ENCODE assay signal across 8 mouse cellular contexts in genomic region chr19:4440222-4440621, GRCm38 (mm10). TPM values are rescaled to one million over a fixed set of nuclear protein-coding genes. Genes with fewer than 3 reads are reported as not detected.
DNase-seq lines count a peak whose midpoint lies in the region; ATAC-seq and TF ChIP-seq lines count a peak whose summit lies in the region.

No protein-coding gene starts in this region.

- no peaks in the 10 kb centered on the region for H3K9me3 ChIP-seq in liver, embryonic 13.5 days (replicated peaks)

- peak overlapping the region; percentile 67 for H3K4me3 ChIP-seq in bone marrow macrophage, adult 2 months (ENCODE audit: insufficient read depth, low read length)
- H3K4me3 ChIP-seq in liver, embryonic 13.5 days (replicated peaks), result peak overlapping the region; percentile 59; the same call in 1 of the 2 replicates

- peaks cover 3% of the 10 kb centered on the region; the same call in 1 of the 2 replicates for H3K36me3 ChIP-seq in liver, embryonic 13.5 days

- TF ChIP-seq CTCF in bone marrow macrophage, adult 2 months (IDR thresholded peaks at IDR 0.05; ENCODE audit: low read depth, low read length), result no peak

- peaks cover 27% of the 10 kb centered on the region for H3K4me1 ChIP-seq in bone marrow macrophage, adult 2 months (ENCODE audit: control insufficient read depth, insufficient read depth, low read length)
- peaks cover 38% of the 10 kb centered on the region for H3K4me1 ChIP-seq in liver, embryonic 13.5 days (replicated peaks)

- TF ChIP-seq POLR2A in bone marrow macrophage, adult 2 months (IDR thresholded peaks at IDR 0.05; ENCODE audit: borderline replicate concordance, low read depth, low read length), result no peak

- ATAC-seq in liver, embryonic 13.5 days (ENCODE audit: low read depth), result no peak

- peaks cover 47% of the 10 kb centered on the region for H3K27me3 ChIP-seq in liver, embryonic 13.5 days

- peak; percentile 22 for DNase-seq in gastrocnemius, postnatal 10 days
- DNase-seq in gastrocnemius, adult 8-10 months (ENCODE audit: low spot score in 2 of 2), result no peak
- peak; percentile 36 for DNase-seq in induced T-regulatory cell, adult 2 months (ENCODE audit: low read depth)
- DNase-seq in liver, embryonic 13.5 days, result no peak
- DNase-seq in testis, postnatal 10 days (ENCODE audit: low spot score), result peak; percentile 76
- DNase-seq in spleen, postnatal 36 days (ENCODE audit: low spot score in 2 of 2), result no peak
- DNase-seq in left cerebral cortex, postnatal 4 days, result no peak

- intact Hi-C loops in left cerebral cortex, postnatal 4 days (cut with DNase I), result loop anchor here (10.0 kb wide), 2 partner anchors 105 to 185 kb away; no protein-coding TSS in a partner anchor

- H3K9ac ChIP-seq in liver, embryonic 13.5 days, result no peak overlapping the region

- peak overlapping the region; percentile 55 for H3K4me2 ChIP-seq in liver, embryonic 13.5 days

- 11% methylated on average over 8 of the region's 8 CpGs for WGBS in liver, embryonic 13.5 days (ENCODE audit: insufficient replicate concordance)

- no peak overlapping the region for H3K27ac ChIP-seq in bone marrow macrophage, adult 2 months (ENCODE audit: insufficient read depth, low read depth, low read length)
- H3K27ac ChIP-seq in liver, embryonic 13.5 days, result peak overlapping the region; percentile 27; the same call in 1 of the 2 replicates

RNA-seq across cellular contexts. Expression of gene Rhod, which starts 1.0 kb away (rescaled TPM):
- 1 to 10 TPM; 1.4 to 3.5 TPM for total RNA-seq in gastrocnemius, postnatal 10 days (2021)
- under 1 TPM; 0.39 to 0.64 (median 0.55) TPM for total RNA-seq in gastrocnemius, adult 8-10 months (2022)
- polyA plus RNA-seq in bone marrow macrophage, adult 2 months (2012; ENCODE audit: insufficient read depth, insufficient read length, missing spikeins), result 1.1 and 1.4 TPM in 2 replicates
- 6.5 and 6.7 TPM in 2 replicates for polyA plus RNA-seq in liver, embryonic 13.5 days (2015; fragmentation: Nextera tagmentation; extraction: Ambion mirVana)
- total RNA-seq in left cerebral cortex, postnatal 4 days (2021), result 1 to 10 TPM; 1.1 to 2.0 TPM

RNA-seq across cellular contexts. Expression of gene Syt12, which starts 37.0 kb away (rescaled TPM):
- total RNA-seq in gastrocnemius, postnatal 10 days (2021), result 1 to 10 TPM; 1.2 to 1.7 TPM
- total RNA-seq in gastrocnemius, adult 8-10 months (2022), result 1 to 10 TPM; 1.8 to 4.7 (median 2.2) TPM
- not detected in 2 replicates for polyA plus RNA-seq in bone marrow macrophage, adult 2 months (2012; ENCODE audit: insufficient read depth, insufficient read length, missing spikeins)
- polyA plus RNA-seq in liver, embryonic 13.5 days (2015; fragmentation: Nextera tagmentation; extraction: Ambion mirVana), result 0.17 and 0.22 TPM in 2 replicates
- 1 to 10 TPM; 4.4 to 5.3 TPM for total RNA-seq in left cerebral cortex, postnatal 4 days (2021)

RNA-seq across cellular contexts. Expression of gene Kdm2a, which starts 42.1 kb away (rescaled TPM):
- total RNA-seq in gastrocnemius, postnatal 10 days (2021), result 10 to 100 TPM; 37.8 to 51.9 TPM
- total RNA-seq in gastrocnemius, adult 8-10 months (2022), result 10 to 100 TPM; 30.2 to 37.7 (median 37.2) TPM
- 81.5 and 84.4 TPM in 2 replicates for polyA plus RNA-seq in bone marrow macrophage, adult 2 months (2012; ENCODE audit: insufficient read depth, insufficient read length, missing spikeins)
- polyA plus RNA-seq in liver, embryonic 13.5 days (2015; fragmentation: Nextera tagmentation; extraction: Ambion mirVana), result 10.9 and 15.4 TPM in 2 replicates
- total RNA-seq in left cerebral cortex, postnatal 4 days (2021), result 10 to 100 TPM; 71.2 to 80.9 TPM

RNA-seq across cellular contexts. Expression of gene 2010003K11Rik, which starts 58.2 kb away (rescaled TPM):
- total RNA-seq in gastrocnemius, postnatal 10 days (2021), result not detected
- under 1 TPM in 3 of 4 experiments, not detected in 1; 0.22 to 0.25 (median 0.24) TPM for total RNA-seq in gastrocnemius, adult 8-10 months (2022)
- polyA plus RNA-seq in bone marrow macrophage, adult 2 months (2012; ENCODE audit: insufficient read depth, insufficient read length, missing spikeins), result not detected in 2 replicates
- not detected in 2 replicates for polyA plus RNA-seq in liver, embryonic 13.5 days (2015; fragmentation: Nextera tagmentation; extraction: Ambion mirVana)
- total RNA-seq in left cerebral cortex, postnatal 4 days (2021), result not detected

Comparison
In these comparisons a context has a peak if more than half of its experiments do, and no peak if none do; other contexts are left out.
1. DNase-seq: peak in gastrocnemius, postnatal 10 days (single experiment), induced T-regulatory cell, adult 2 months (single experiment) and testis, postnatal 10 days (single experiment); none in gastrocnemius, adult 8-10 months (0 of 2), liver, embryonic 13.5 days (single experiment), spleen, postnatal 36 days (0 of 2) and left cerebral cortex, postnatal 4 days (single experiment).